Mouse (Mus musculus): ENCODE data around the gene Olfr482.

Olfr482 gene

DNA sequence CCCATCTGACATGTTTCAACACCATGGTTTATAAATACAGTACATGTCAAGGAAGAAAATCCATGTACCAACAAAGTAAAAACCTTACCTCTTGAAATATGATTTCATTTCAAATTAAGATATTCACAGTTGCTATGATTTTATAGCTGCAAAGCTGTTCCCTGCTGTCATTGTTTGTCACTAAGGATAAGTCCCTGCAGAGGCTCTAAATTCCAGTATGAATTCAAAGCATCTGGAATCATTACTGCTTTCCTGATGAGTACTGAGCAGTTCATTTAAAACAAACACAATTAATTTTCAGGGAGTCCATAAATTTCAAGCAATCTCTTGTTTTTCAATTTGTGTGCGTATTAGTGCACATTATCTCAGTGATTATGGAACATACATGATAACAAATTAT lies at the start of gene Olfr482:
Gene Olfr482, minus strand, starts transcription at position 101 of the 400 bp plus-strand sequence.
- DNase-seq (ENCODE audit: extremely low spot score, low read depth, low spot score) = no peak

DNA sequence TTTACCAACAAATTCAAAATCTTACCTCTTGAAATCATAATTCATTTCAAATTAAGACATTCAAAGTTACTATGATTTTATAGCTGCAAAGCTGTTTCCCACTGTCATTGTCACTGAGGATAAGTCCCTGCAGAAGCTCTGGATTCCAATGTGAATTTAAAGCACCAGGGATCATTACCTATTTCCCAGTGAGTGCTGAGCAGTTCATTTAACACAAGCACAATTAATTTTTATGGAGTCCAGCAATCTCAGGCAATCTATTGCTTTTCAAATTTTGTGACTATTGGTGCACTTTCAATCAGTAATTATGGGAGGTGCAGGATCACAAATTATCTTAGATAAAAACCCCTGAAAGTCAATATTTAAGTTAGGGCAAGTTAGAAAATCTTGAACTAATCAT lies 30.0 kb upstream of the Olfr482 start, which contains the start of gene Olfr484:
Gene Olfr484, minus strand, starts transcription at position 101 of the 400 bp plus-strand sequence.
- DNase-seq (ENCODE audit: extremely low spot score, low read depth, low spot score) = no peak

DNA sequence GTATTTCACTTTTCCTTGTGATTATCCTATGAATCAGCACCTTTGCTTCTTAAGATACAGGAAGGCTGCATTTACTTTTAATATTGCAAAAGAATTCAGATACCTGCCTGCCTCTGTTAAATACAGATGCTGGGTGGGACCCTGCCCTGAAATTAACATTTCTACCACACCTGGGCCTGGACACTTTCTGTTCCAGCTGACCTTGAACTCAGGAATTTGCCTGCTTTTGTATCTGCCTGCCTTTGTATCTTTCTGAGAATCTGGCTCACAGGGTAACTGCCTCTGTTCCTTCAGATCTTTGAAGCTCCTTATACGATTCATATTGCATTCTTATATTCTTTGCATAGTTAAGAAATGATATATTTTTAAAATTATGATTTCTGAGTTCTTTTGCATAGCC lies 24.0 kb upstream of the Olfr482 start:
- no peak for DNase-seq (ENCODE audit: extremely low spot score, low read depth, low spot score)

DNA sequence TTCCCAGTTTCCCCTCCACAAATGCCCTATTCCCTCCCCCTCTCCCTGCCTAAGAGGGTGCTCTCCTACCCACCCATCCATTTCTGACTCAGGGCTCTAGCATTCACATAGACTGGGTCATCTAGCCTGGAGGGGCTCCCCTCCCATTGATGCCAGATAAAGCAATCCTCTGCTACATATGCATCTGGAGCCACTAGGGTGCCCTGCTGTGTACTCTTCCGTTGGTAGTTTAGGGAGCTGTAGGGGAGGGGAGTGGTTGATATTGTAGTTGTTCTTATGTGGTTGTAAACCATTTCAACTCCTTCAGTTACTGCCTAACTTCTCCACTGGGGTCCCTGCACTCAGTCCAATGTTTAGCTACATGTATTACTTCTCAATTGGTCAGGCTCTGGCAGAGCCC lies 23.3 kb upstream of the Olfr482 start:
- no peak for DNase-seq (ENCODE audit: extremely low spot score, low read depth, low spot score)

DNA sequence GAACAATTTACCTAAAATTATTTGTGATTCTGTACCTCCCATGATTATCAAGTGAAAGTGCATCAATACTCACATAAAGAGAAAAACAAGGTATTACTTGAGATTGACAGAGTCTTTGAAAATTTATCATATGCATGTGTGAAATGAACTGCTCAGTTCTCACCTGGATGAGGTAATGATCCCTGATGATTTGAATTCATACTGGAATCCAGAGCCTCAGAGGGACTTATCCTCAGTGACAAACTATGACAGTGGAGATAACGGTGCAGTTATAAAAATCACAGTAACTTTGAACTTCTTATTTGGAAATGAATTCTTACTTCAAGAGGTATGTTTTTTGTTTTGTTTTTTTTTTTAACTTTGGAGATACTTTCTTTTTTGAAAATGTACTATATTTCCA lies 3.2 kb upstream of the Olfr482 start, which contains the start of gene Olfr483:
Gene Olfr483, plus strand, starts transcription at position 301 of the 400 bp plus-strand sequence.
- no peak for DNase-seq (ENCODE audit: extremely low spot score, low read depth, low spot score)

DNA sequence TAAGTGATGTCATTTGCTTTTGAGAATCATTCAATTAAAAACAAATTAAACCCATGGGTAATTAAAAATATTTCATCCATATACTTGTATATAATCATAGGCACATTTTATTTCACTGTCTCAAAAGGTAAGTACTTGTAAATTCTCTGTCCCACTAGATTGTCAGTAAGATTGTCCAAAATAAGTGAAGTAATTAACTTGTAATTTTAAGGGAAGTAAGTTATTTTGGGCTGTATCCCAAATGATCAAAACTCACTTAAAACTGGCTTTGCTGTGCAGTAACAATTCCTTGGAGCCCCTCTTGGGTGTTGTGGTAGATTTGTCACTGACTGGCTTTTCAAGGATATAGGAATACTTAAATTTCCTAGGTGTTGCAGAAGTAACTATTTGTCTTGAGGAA lies 17.8 kb downstream of the Olfr482 start, which contains the start of gene Olfr481:
Gene Olfr481, plus strand, starts transcription at position 301 of the 400 bp plus-strand sequence.
- no peak for DNase-seq (ENCODE audit: extremely low spot score, low read depth, low spot score)

DNA sequence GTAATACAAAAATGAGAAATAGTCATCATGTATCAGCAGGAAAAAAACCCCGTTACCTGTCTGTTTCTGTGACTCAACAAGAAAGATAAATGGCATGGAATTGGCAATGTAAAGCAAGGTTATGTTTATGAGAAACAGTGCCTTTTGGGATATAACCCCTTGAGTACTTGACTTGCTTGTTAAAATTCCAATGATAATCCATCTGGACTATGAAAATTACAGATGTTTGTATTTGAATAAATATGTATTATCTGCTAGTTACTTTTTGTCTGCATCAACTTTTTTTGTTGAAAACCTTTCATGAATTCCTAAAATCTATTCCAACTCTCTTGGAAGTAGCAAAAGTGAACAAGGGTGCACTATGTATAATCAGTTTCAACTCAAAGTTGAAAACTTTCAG lies 30.1 kb downstream of the Olfr482 start, which contains the start of gene Olfr480:
Gene Olfr480, minus strand, starts transcription at position 101 of the 400 bp plus-strand sequence.
- DNase-seq (ENCODE audit: extremely low spot score, low read depth, low spot score) = no peak

DNA sequence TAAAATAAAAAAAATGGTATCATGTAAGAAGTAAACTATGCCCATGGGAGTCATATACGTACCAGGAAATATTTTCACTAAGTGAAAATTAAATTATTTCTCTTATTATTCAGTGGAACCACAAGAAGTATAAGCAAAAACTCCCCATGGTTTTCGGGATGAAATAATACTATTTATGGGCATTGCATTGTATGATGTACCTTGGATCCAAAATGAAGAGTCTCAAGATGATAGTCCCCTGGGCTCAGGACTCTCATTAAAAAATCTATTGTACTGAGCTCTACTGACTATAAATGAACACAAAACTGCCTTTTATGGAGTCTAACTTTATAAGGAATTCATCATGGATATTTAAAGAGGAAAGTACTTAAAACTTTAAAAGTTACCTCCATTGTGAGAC lies 47.0 kb downstream of the Olfr482 start, which contains the start of gene Olfr479:
Gene Olfr479, plus strand, starts transcription at position 301 of the 400 bp plus-strand sequence.
- DNase-seq (ENCODE audit: extremely low spot score, low read depth, low spot score) = no peak
